Mouse (Mus musculus): ENCODE measurements around the gene Acadm. TPM values are rescaled to one million over a fixed set of nuclear protein-coding genes. Genes with fewer than 3 reads are reported as not detected.

The Acadm gene
- total and polyA plus RNA-seq, 3 experiments = 78.5 to 224 (median 199) TPM

GRCm38 (mm10) chr3:153940486-153940885 is 3.9 kb downstream of the Acadm start:
- Histone ChIP-seq H3K4me1 (ENCODE audit: control insufficient read depth in 1 of 2, insufficient read depth in 2 of 2) (peaks cover 2 to 38% of the 10 kb centered on the region in 2 experiments; a peak in 2 of 4 replicates), H3K79me2 (replicated peaks; ENCODE audit: control insufficient read depth, extremely low read depth, insufficient read depth, poor library complexity, severe bottlenecking) (peaks cover 13% of the 10 kb centered on the region), H3K36me3 (replicated peaks in 1 of 2; ENCODE audit: control insufficient read depth in 1 of 2, insufficient read depth in 1 of 2, low read length in 1 of 2) (peaks cover 38 to 64% of the 10 kb centered on the region in 2 experiments), H3K9me3 (replicated peaks; ENCODE audit: low read length) (no peaks in the 10 kb centered on the region), H3K27ac (ENCODE audit: insufficient read depth, low read depth) (no peak overlapping the region), H3K4me2 (ENCODE audit: insufficient read depth, low read depth, poor library complexity, severe bottlenecking) (no peak overlapping the region), H3K4me3 (replicated peaks in 1 of 3; ENCODE audit: low read depth in 2 of 3, low read length in 2 of 3, poor library complexity in 1 of 3) (no peak overlapping the region), H3K27me3 (replicated peaks) (no peaks in the 10 kb centered on the region), H3K9ac (ENCODE audit: insufficient read depth, low read depth) (no peak overlapping the region)
- TF ChIP-seq TBP (conservative IDR thresholded peaks at IDR 0.05; ENCODE audit: low read depth, low read length) (no peak), IRF4 (IDR thresholded peaks at IDR 0.05; ENCODE audit: low read depth, low read length) (no peak), CTCF (conservative IDR thresholded peaks at IDR 0.05 in 1 of 2, IDR thresholded peaks at IDR 0.05 in 1 of 2; ENCODE audit: low read depth in 2 of 2, low read length in 2 of 2) (no peak), SIN3A (IDR thresholded peaks at IDR 0.05; ENCODE audit: low read length) (no peak), ZMIZ1 (IDR thresholded peaks at IDR 0.05; ENCODE audit: low read depth, low read length) (0 out of 2 replicates have a peak, but pooled peaks have one; percentile 1), RCOR1 (conservative IDR thresholded peaks at IDR 0.05; ENCODE audit: low read depth, low read length) (no peak)
- dilution Hi-C loops (cut with MboI; ENCODE audit: extremely low pct_ligation_motif_present, extremely low pct_unique_long_range_greater_than_20kb, low sequenced_read_pairs) = no loop called here
- in situ Hi-C loops (cut with MboI; ENCODE audit: low pct_ligation_motif_present, low pct_unique_long_range_greater_than_20kb, low sequenced_read_pairs) = no loop called here
- DNase-seq (ENCODE audit: extremely low read depth) = no peak

- H3K9ac ChIP-seq (ENCODE audit: insufficient read depth, low read depth) = no peak overlapping the region
- no peaks in the 10 kb centered on the region for H3K9me3 ChIP-seq (replicated peaks; ENCODE audit: low read length)
- in situ Hi-C loops (cut with MboI; ENCODE audit: low pct_ligation_motif_present, low pct_unique_long_range_greater_than_20kb, low sequenced_read_pairs) = no loop called here
- H3K4me2 ChIP-seq (ENCODE audit: insufficient read depth, low read depth, poor library complexity, severe bottlenecking) = no peak overlapping the region
- H3K36me3 ChIP-seq (replicated peaks in 1 of 2; ENCODE audit: control insufficient read depth in 1 of 2, insufficient read depth in 1 of 2, low read length in 1 of 2) = peaks cover 42 to 69% of the 10 kb centered on the region in 2 experiments
- no peak overlapping the region for H3K27ac ChIP-seq (ENCODE audit: insufficient read depth, low read depth)
- no peak for DNase-seq (ENCODE audit: extremely low read depth)
- H3K4me1 ChIP-seq (ENCODE audit: control insufficient read depth in 1 of 2, insufficient read depth in 2 of 2) = peaks cover 2 to 33% of the 10 kb centered on the region in 2 experiments; a peak in 2 of 4 replicates
- H3K79me2 ChIP-seq (replicated peaks; ENCODE audit: control insufficient read depth, extremely low read depth, insufficient read depth, poor library complexity, severe bottlenecking) = peaks cover 13% of the 10 kb centered on the region
- dilution Hi-C loops (cut with MboI; ENCODE audit: extremely low pct_ligation_motif_present, extremely low pct_unique_long_range_greater_than_20kb, low sequenced_read_pairs) = no loop called here
- TF ChIP-seq GABPA (IDR thresholded peaks at IDR 0.05; ENCODE audit: insufficient replicate concordance, low read depth, low read length) = no peak
- no peak for TF ChIP-seq MYC (IDR thresholded peaks at IDR 0.05; ENCODE audit: low read depth, low read length)
- no peak for TF ChIP-seq SMC3 (IDR thresholded peaks at IDR 0.05; ENCODE audit: low read depth, low read length)
- TF ChIP-seq EP300 (IDR thresholded peaks at IDR 0.05; ENCODE audit: low read length) = no peak
- TF ChIP-seq NRF1 (IDR thresholded peaks at IDR 0.05; ENCODE audit: low read depth, low read length) = no peak
- TF ChIP-seq JUND (conservative IDR thresholded peaks at IDR 0.05; ENCODE audit: low read depth, low read length) = no peak
- TF ChIP-seq JUN (IDR thresholded peaks at IDR 0.05; ENCODE audit: insufficient read depth, low read depth, low read length) = no peak
- TF ChIP-seq ELF1 (IDR thresholded peaks at IDR 0.05; ENCODE audit: low read depth, low read length) = no peak
- TF ChIP-seq USF1 (IDR thresholded peaks at IDR 0.05; ENCODE audit: low read depth, low read length) = no peak
- TF ChIP-seq ZNF384 (IDR thresholded peaks at IDR 0.05; ENCODE audit: low read depth, low read length) = no peak
- no peak for TF ChIP-seq ZKSCAN1 (IDR thresholded peaks at IDR 0.05; ENCODE audit: borderline replicate concordance, low read depth, low read length)
- no peak for TF ChIP-seq USF2 (conservative IDR thresholded peaks at IDR 0.05; ENCODE audit: low read depth, low read length)
- TF ChIP-seq IRF4 (IDR thresholded peaks at IDR 0.05; ENCODE audit: low read depth, low read length) = no peak
- no peak for TF ChIP-seq ZC3H11A (IDR thresholded peaks at IDR 0.05; ENCODE audit: low read depth, low read length)
- TF ChIP-seq KAT2A (IDR thresholded peaks at IDR 0.05; ENCODE audit: insufficient replicate concordance, low read length) = no peak
- no peak for TF ChIP-seq MAX (IDR thresholded peaks at IDR 0.05; ENCODE audit: low read length)
- no peaks in the 10 kb centered on the region for H3K27me3 ChIP-seq (replicated peaks)
- H3K4me3 ChIP-seq (replicated peaks in 1 of 3; ENCODE audit: low read depth in 2 of 3, low read length in 2 of 3, poor library complexity in 1 of 3) = no peak overlapping the region
Observed at GRCm38 (mm10) chr3:153940021-153940420, 4.4 kb downstream of the Acadm start.
